Mouse (Mus musculus) cerebellum, postnatal 4 days (tissue): ENCODE results near the gene Herc4.
"Not testable (repeated sequence)": the region's sequence is repeated elsewhere in the genome, so short reads cannot be mapped to it uniquely, and the experiment has no call there.

Experiments
- DNase-seq, 2 experiments: peaks; one replicate each; pipeline ENCODE4 v3.0.0; 2022; ENCODE audit warnings: low spot score in 2 of 2, mixed read lengths in 1 of 2

Herc4 gene

DNA sequence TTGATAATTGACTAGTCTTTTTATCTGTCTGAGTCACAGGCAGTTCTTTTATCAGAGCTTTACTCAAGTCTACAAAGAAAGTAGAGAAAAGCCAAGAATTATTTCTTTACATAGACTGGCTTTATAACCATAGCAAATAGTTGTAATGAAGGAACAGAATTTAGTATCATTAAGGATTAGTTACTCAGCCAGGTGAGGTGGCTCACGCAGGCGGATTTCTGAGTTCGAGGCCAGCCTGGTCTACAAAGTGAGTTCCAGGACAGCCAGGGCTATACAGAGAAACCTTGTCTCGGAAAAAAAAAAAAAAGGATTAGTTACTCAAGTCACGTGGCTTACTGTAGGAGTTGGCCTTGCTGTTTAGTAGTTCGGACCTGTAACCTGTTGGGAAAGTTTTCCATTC is 4.8 kb downstream of the Herc4 start:
- no peak for DNase-seq

DNA sequence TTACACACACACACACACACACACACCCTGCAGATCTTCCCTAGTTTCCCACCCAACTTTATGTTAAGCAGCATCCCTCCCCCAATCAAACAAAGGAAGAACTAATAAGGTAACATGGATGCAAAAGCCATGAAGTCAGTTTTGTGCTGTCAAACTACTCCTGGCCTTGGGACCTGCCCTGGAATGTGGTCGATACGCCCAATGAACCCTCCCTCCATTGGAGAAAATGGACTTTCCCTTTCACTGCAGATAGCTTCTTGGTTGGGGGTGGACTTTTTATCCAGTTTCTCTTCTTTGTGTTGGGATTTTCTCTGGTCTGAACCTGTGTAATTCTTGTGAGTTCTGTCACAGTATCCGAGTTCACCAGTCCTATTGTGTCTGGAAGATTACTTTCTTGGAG is 15.1 kb downstream of the Herc4 start:
- no peak for DNase-seq

DNA sequence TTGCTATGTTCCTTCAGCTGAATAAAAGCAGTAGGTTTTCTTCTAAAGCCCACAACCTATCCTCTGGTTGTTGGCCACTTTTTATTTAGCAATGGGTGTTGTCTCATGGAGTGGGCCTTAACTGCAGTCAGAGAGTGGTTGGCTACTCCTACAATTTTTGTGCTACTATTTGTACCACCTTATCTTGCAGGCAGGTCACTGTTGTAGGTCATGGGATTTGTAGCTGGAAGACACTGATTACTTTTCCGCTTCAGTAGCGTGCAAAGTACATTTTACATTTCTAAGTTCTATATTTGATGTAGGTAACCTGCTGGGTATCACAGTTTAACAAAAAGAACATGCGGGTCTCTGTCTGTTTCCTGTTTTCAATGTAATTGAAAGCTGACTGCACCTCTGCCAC is 15.7 kb downstream of the Herc4 start:
- no peak for DNase-seq

DNA sequence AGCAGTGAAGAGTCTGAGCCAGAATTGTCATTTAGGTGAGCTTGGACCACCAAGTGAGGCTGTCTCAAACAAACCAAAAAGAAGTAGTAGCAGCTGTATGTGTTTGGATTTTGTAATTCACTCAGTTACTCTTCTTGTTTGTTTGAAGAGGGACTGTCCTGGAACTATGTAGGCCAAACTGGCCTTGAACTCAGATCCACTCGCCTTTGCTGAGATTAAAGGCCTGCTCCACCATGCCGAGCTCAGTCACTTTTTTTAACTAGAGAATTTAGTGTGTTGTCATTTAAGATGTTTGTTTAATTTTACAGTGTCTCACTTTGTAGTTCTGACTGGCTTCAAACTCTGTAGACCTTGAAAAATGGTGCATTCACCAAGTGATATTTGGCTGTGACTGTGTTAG is 24.3 kb downstream of the Herc4 start:
- DNase-seq: no peak

DNA sequence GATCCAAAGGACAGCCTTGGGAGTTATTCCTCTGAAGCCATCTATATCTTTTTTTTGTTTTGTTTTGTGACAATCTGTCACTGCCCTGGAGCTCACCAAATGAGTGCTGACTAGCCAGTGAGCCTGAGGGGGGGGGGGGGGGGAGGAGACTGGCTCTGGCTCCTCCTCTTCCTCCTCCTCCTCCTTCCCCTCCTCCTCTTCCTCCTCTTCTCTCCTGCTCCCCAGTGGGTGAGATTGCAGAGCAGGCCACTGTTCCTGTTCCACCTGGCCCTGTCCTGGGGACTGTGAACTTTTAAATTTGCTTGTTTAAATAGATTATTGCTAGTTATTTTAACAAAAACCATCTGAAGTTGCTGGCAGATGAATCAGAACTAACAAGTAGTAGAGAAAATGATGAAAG is 28.8 kb downstream of the Herc4 start:
- DNase-seq: no peak

DNA sequence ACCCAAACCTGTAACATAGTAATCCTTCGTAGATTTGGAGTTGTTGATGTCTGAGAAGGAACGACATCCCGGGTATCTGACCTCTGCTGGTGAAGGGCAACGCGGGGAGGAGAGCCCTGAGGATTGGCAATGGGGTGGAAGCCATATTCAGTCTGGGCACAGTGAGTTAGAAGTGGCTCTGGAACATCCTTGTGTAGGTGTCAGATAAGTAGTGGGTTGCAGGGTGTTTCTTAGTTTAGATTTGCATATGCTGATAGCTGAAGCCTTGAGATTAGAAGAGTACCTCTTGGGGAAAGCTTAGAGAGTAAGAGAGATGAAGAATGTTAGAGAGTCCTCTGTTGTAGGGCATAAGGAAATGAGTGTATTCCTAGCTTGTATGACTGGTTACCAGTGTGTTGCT is 29.3 kb downstream of the Herc4 start:
- no peak for DNase-seq

DNA sequence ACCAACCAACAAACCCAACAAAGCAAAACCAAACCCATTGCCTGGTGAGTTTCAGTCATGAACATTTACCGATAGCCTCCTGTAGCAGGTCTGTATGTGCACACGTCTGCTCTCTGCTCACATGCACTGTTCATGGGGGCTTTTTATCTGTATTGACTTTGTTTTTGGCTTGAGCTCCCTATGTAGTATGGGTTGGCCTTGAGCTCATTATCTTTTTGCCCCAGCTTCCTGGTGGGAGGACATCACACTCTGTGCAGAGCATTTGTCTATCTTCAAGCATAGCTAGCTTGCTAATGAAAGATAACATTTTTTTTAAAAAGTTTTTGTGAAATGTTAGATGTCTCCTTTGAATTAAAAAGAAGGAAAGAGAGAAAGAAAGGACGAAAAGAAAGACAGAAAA is 33.4 kb downstream of the Herc4 start:
- no peak for DNase-seq

DNA sequence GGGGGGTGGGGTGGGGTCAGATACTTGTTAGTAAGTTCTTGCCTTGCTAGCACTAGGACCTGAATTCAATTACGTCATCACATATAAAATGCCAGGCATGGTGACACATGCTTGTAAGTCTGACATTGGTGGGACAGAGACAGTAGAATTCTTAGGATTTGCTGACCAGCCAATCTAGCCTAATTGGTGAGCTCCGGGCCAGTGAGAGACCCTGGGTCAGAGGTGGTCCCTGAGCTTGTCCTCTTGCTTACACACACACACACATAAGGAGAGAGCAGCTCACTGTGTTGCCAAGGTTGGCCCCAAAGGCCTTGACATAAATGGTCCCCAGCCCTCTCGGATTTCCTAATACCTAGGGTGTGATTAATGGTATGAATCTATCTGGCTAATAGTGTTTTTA is 36.2 kb downstream of the Herc4 start:
- no peak for DNase-seq

DNA sequence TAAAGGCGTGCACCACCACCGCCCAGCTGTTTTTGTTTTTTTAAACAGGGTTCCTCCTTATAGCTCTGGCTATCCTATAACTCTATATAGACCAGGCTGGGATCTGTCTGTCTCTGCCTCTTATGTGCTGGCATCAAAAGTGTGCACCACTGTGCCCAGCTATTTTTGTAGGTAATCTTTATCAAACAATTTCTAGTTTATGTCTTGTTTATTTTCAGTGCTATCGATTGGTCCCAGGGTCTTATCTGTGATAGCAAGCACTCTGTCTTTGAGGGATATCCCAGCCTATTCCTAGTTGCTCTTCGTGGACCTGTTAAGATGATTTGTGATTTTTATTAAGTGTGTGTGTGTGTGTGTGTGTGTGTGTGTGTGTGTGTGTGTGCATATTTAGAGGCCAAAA is 38.8 kb downstream of the Herc4 start:
- no peak for DNase-seq

DNA sequence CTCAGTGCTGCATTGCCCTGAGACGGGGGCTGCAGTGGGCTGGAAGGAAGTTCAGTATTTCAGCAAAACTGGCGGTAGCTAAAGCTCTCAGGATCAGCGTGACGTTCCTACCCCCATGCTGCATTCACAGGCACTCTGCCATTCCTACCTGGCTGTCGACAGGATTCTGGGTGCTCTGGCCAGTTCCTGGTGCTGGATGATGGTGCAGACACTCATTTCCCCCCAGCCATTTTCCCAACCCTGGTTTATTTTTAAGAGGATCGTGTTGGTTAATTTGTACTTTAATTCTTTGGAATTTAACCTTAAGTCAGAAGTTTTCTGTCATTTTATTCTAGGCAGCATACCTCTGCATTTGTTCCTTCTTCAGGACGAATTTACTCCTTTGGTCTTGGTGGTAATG is 39.2 kb downstream of the Herc4 start:
- DNase-seq: no peak

DNA sequence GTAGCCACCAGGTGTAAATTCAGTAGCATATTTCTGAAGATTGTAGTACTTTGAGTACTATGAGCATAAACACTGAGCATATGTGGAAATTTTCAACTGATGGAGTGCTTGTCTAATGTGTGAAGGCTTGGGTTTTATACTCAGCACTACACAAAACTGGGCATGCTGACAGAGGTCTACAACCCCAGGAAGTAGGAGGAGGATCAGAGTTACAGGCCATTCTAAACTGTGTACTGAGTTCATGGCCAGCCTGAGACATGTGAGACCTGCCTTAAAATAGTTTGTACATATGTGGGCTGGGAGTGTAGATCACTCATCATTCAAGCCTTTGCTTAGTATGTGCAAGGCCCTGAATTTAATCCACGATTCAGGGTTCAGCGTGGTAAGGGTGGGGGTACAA is 58.7 kb downstream of the Herc4 start:
- DNase-seq: no peak

DNA sequence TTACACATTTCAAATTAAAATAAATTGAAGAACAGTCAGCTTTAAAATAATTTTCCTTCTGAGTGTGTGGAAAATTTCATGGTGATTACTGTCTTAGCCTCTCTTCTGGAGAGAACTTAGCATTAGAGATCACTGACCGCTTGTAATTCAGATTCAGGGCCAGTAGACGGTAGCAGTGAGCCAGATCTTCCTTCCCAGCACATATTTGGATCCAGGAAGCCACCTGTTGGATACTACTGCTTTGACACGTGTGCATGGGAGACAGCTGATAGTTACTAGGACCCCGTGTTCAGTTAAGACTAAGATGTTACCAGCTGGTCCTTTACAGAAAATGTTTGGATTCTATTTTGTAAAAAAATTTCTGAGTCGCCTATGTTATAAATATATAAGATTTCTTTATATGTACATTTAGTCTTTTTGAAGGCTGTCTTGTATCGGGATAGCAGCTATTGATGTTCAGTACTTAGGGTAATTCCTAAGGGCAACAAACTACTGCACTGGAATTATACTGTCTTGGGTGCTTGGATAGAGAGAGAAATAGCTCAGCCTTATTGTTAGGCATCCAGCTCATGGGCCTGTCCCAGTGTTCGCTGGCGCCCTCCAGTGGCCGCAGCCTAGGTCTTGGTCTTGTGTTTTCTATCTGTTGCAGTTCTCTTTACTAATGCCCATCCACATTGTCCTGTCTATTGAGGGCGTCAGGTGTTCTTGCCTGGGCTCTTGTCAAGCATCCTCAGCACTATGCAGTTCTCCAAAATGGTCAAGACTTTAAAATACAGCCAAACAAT is 65.2 kb downstream of the Herc4 start:
- DNase-seq: peak; percentile 63 to 82

DNA sequence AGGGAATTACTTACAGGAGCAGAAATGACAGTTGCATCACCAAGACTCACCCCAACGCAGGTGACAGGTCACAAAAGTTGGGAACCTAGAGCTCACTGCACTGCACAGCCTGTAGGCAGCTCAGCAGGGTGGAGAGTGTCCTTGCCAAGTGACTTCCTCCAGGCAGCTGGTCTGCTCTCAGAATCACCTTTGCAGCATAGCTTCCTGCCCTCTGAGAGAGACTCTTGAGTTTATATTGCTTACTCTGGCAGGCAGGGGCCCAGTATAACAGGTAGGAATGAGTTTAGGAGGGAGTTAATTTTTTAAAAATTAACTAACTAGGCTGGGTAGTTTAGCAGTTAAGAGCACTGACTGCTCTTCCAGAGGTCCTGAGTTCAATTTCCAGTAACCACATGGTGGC is 70.1 kb downstream of the Herc4 start:
- DNase-seq: no peak

DNA sequence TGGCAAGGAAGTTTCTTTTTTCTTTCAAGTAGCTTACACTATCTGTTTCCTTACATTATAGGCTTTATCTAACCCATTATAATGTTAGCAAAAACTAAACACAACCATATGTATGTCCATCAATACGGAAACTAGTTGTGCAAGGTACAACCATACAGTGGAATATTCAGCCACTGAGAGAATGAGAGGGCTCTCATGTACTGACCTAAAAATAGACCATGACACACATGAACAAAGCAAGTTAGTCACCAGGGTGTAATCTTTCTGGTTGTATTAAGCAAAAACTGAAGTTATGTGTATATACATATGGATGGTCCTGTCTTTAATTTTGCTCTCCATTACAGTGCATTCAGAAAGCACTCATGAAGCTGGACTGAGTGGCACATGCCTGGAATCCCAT is 83.5 kb downstream of the Herc4 start:
- no peak for DNase-seq

DNA sequence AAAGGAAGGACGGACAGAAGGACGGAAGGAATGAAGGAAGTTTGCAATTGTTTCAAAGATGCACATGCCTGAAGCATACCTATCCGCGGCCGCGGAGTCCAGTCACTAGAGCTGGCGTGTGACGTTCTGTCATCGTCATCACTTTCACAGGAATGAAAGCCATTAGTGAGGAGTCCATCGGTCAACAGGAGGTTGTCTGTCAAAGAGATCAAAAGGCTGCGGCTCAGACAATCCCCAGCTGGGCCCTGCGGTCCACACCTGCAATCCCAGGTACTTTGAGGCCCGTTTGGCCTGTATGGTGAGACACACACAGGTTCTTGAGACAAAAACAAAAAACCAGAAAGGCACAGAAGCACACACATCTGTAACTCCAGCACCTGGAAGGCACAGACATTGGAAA is 93.3 kb downstream of the Herc4 start:
- no peak for DNase-seq

DNA sequence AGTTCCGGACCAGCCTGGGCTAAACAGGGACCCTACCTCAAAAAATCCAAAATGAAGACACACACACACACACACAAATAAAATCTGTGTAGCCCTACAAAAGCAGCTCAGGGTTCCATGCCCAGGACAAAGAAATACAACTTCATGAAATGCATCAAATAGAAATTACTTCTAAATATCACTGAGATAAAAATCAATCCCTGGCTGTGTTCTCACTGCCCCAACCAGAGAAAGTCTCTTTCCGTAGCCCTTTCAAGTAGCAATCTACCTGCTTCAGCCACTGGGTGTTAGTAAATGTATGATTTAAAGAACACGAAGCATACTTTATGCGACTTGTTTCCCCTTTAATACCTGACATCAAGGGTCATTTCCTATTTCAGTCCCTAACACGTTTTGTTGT is 93.7 kb downstream of the Herc4 start:
- no peak for DNase-seq

DNA sequence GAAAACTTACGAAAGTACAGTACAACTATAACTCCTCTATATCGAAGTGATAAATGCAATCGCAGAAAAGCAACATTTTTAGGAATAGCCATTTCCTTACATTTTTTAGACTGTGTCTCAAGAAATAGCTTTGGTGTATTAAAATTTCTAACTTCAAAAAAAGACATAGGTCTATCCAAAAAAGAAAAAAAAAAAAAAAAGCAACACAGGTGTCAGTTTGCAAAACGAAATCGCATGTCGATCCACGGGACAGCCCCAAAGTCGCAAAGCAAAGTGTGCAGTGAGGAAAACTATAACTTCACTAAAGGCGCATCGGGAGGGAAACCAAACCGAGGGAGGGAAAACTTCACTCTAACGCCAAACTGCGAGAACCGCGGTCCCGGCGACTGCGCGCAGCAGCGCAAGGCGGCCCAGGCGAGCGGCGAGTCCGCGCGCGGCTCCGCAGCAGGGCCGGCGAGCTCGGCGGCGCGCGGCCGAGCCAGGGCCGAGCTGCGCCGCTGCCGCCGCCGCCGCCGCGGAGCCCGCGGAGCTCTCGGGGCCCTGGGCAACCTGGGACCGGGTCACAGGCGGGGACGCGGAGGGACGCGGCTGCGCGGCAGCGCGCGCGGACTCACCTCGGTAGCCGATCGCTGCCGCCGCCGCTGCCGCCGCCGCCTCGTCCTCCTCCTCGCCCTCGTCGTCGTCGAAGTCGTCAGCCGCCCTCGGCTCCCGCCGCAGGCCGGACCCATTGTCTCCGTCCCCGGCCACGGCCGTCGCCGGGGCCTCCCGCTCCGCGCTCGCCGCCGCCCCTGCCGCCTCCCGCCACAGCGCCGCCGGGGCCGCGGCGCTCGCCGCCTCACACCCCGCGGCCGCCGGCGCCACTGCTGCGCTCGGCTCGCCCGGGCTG is 94.6 kb downstream of the Herc4 start:
- peak; percentile 27 to 51 for DNase-seq

DNA sequence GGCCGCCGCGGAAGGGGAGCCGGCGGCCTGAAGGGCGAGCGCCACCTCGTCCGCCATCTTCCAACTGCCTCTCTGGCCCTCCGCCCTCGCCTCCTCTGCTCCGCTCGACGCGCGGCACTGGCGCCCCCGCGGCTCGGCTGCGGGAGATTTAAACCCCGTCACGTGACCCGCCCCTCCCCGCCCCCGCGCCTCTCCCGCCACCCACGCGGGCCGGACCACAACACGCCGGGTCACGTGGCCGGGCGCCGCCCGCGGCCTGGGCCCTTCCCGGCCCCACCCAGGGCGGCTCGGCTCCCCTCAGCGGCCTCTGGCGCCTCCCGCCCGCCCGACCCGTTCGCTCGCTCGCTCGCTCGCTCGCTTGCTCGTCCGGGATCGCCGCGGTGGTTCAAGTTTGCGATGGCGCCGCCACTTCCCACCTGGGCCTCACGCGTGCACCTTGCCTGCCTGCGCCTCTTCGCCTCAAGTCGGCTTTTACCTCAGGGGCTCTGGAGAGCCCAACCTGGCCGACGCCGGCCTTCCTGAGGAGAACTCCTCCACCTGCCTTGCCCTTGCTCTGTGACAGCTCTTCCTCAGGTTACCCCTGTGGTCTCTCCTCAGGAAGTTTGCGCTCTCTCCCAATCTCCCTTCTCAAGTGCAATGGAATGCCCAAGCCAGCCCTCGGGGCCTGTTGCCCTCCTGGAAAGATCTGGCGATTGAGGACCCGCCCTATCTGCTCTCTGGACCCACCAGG is 95.5 kb downstream of the Herc4 start:
- peak; percentile 76 to 89 for DNase-seq

DNA sequence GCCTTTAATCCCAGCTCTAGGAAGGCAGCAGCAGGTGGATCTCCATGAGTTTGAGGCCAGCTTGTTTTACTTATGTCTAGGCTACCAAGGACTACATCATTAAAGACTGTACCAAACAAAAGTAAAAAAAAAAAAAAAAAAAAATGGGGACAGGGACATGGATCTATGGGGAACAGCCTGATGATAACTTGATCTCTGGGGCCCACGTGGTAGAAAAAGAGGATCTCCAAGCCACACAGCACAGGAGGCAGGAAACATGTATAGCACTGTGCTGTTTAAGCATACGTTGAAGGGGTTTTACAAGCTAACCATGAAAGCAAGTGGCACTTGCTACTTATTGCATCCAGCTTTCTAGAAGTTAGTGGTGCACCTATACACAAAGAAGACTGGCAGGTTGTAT is 97.7 kb downstream of the Herc4 start:
- no peak for DNase-seq

DNA sequence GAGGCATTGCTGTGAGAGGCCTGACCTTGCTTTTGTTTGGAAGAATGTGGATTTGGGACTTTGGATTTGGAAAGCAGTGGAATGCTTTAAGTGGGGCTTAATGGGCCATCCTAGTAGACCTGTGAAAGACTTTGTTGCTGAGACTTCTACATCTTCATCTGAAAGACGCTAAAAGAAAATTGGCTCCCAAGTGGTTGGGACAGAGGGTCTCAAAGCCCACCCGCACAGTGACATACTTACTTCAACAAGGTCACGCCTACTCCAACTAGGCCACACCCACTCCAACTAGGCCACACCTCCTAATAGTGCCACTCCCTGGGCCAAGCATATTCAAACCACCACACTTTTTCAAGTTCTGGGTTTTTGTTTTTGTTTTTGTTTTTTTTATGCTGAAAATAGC is 101.1 kb downstream of the Herc4 start:
- DNase-seq: no peak

DNA sequence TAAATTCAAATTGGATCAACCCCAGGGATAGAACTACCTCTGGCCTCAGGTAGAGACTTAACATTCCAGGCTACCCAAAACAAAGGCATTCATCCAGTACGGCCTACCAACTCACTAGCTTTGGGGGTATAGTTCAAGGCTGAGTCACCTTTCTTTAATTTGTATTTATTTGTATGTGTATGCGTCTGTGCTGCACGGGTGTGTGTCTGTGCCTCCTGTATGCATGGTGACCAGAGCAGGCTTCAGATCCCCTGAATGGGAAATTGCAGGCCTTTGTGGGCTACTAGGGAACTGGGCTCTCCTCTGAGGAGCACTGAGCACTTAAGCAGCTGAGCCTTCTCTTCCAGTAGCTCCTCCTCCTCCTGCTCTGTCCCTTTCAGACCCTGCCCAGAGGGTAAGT is 104.7 kb downstream of the Herc4 start:
- DNase-seq: no peak

DNA sequence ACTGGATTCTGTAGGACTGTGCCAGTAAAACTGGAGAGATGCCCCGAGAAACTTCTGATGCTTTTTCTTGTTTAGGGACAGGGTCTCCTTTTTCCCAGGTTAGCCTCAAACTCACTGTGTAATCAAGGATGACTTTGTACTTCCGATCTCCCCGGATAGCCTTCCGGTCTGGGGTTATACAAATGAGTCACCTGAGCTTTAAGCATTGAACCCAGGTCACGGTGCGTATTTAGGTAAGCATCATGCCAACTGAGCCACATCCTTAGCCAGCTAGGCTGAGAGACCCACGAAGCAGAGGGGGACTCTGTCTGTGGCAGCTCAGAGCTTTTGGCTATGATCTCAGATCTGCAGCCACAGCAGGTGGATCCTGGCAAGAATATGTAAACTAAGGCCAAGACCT is 107.1 kb downstream of the Herc4 start:
- DNase-seq: no peak

DNA sequence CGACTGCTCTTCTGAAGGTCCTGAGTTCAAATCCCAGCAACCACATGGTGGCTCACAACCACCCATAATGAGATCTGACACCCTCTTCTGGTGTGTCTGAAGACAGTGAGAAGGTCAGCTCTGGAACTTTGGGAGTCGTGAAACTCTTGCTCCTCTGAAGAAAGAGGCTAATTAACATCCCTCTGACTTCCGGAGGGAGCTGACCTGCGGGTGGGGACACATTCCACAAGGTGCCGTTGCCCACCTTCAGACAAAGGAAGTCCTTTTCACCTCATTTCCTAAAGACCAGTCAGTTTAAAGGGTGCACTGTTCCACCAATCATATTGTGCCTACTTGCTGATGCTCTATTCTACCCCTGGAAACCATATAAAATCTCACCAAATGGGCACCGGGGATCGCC is 107.5 kb downstream of the Herc4 start:
- not testable (repeated sequence) for DNase-seq
